Mouse (Mus musculus) forebrain, embryonic 12.5 days (tissue): Measurements from ENCODE around the gene Foxp1. TPM values are rescaled to one million over a fixed set of nuclear protein-coding genes. Genes with fewer than 3 reads are reported as not detected.

Source experiments
- ATAC-seq: fragments of 200-750 bp; cut with Nextera tagmentation; 2 replicates; pipeline ENCODE4 v1.8.0; 2017; ENCODE audit warnings: moderate TSS enrichment; ENCODE audit not compliant: low FRiP score
- H3K27ac ChIP-seq: fragments of 300-500 bp; sonication (generic); 2 replicates; pipeline ENCODE4 v1.5.1; 2016; ENCODE audit warnings: mild to moderate bottlenecking
- H3K27me3 ChIP-seq: fragments of 300-500 bp; sonication (generic); 2 replicates; pipeline ENCODE4 v1.6.1; 2016; ENCODE audit warnings: mild to moderate bottlenecking
- H3K36me3 ChIP-seq: fragments of 300-500 bp; sonication (generic); replicated peaks from 2 replicates; pipeline ENCODE4 v1.6.1; 2016; ENCODE audit warnings: mild to moderate bottlenecking
- H3K4me1 ChIP-seq: fragments of 300-500 bp; sonication (generic); 2 replicates; pipeline ENCODE4 v1.6.1; 2016
- H3K4me2 ChIP-seq: fragments of 300-500 bp; sonication (generic); 2 replicates; pipeline ENCODE4 v1.6.1; 2016; ENCODE audit warnings: mild to moderate bottlenecking, moderate library complexity
- H3K4me3 ChIP-seq: fragments of 300-500 bp; sonication (generic); replicated peaks from 2 replicates; pipeline ENCODE4 v1.5.1; 2016; ENCODE audit warnings: mild to moderate bottlenecking
- H3K9ac ChIP-seq: fragments of 300-500 bp; sonication (generic); 2 replicates; pipeline ENCODE4 v1.6.1; 2016; ENCODE audit warnings: mild to moderate bottlenecking
- H3K9me3 ChIP-seq: fragments of 300-500 bp; sonication (generic); 2 replicates; pipeline ENCODE4 v1.6.1; 2016
- WGBS: fragments of 180-500 bp; shearing (Covaris S2); methylation state at CpG from one replicate; pipeline ENCODE4 v1.1.7; 2016; 5-methylcytosine and 5-hydroxymethylcytosine counted together
- polyA plus RNA-seq: library from polyadenylated mRNA; unstranded; fragments of >200 nt; fragmentation: Nextera tagmentation; extraction: Ambion mirVana; gene quantifications from 2 replicates; pipeline ENCODE4 v1.2.1, GENCODE M21; 2016

Foxp1 gene
- polyA plus RNA-seq, 1 experiment from 2014 or later: 77.3 TPM

- no peaks in the 10 kb centered on the region for H3K9me3 ChIP-seq
- H3K27ac ChIP-seq: no peak overlapping the region
- H3K27me3 ChIP-seq: no peaks in the 10 kb centered on the region
- ATAC-seq: no peak
- no peaks in the 10 kb centered on the region for H3K36me3 ChIP-seq
- H3K4me3 ChIP-seq: no peak overlapping the region
- no peak overlapping the region for H3K4me2 ChIP-seq
- peaks cover 5% of the 10 kb centered on the region for H3K4me1 ChIP-seq
- H3K9ac ChIP-seq: no peak overlapping the region
- 86% methylated on average over 9 of the region's 9 CpGs for WGBS
These were observed 47.5 kb downstream of the Foxp1 start for GRCm38 (mm10) chr6:99475040-99475439.

- Histone ChIP-seq H3K4me2 (no peak overlapping the region), H3K27ac (no peak overlapping the region), H3K9ac (no peak overlapping the region), H3K9me3 (no peaks in the 10 kb centered on the region), H3K27me3 (no peaks in the 10 kb centered on the region), H3K4me1 (peaks cover 19% of the 10 kb centered on the region), H3K36me3 (no peaks in the 10 kb centered on the region), H3K4me3 (no peak overlapping the region)
- WGBS: 80% methylated on average over 5 of the region's 5 CpGs
- ATAC-seq: no peak
These were observed 51.6 kb downstream of the Foxp1 start for GRCm38 (mm10) chr6:99470906-99471305.

GRCm38 (mm10) chr6:99469134-99469834 is 53.2 kb downstream of the Foxp1 start:
- Histone ChIP-seq H3K9me3 (no peaks in the 10 kb centered on the region), H3K27me3 (no peaks in the 10 kb centered on the region), H3K27ac (no peak overlapping the region), H3K4me3 (no peak overlapping the region), H3K4me1 (peaks cover 26% of the 10 kb centered on the region), H3K36me3 (no peaks in the 10 kb centered on the region), H3K4me2 (no peak overlapping the region), H3K9ac (no peak overlapping the region)
- ATAC-seq: no peak
- 93% methylated on average over 12 of the region's 12 CpGs for WGBS

- no peak overlapping the region for H3K27ac ChIP-seq
- no peak overlapping the region for H3K9ac ChIP-seq
- no peak for ATAC-seq
- H3K4me1 ChIP-seq: peaks cover 33% of the 10 kb centered on the region
- no peaks in the 10 kb centered on the region for H3K27me3 ChIP-seq
- no peak overlapping the region for H3K4me2 ChIP-seq
- no peak overlapping the region for H3K4me3 ChIP-seq
- WGBS: 64% methylated on average over 3 of the region's 3 CpGs
- H3K36me3 ChIP-seq: no peaks in the 10 kb centered on the region
- no peaks in the 10 kb centered on the region for H3K9me3 ChIP-seq
These were observed 54.7 kb downstream of the Foxp1 start for GRCm38 (mm10) chr6:99467831-99468230.

- 24% methylated on average over 8 of the region's 8 CpGs for WGBS
- Histone ChIP-seq H3K4me1 (peaks cover 33% of the 10 kb centered on the region), H3K4me2 (no peak overlapping the region), H3K4me3 (no peak overlapping the region), H3K36me3 (no peaks in the 10 kb centered on the region), H3K27ac (no peak overlapping the region), H3K9me3 (no peaks in the 10 kb centered on the region), H3K9ac (no peak overlapping the region), H3K27me3 (no peaks in the 10 kb centered on the region)
- peak; percentile 60 for ATAC-seq
These were observed 55.4 kb downstream of the Foxp1 start for GRCm38 (mm10) chr6:99467109-99467508.

- ATAC-seq: no peak
- WGBS: 91% methylated on average over 8 of the region's 8 CpGs
- H3K9ac ChIP-seq: no peak overlapping the region
- H3K4me3 ChIP-seq: no peak overlapping the region
- H3K36me3 ChIP-seq: no peaks in the 10 kb centered on the region
- H3K27ac ChIP-seq: no peak overlapping the region
- peaks cover 33% of the 10 kb centered on the region for H3K4me1 ChIP-seq
- H3K9me3 ChIP-seq: no peaks in the 10 kb centered on the region
- H3K27me3 ChIP-seq: no peaks in the 10 kb centered on the region
- no peak overlapping the region for H3K4me2 ChIP-seq
These were observed 56.2 kb downstream of the Foxp1 start for GRCm38 (mm10) chr6:99466354-99466753.

GRCm38 (mm10) chr6:99464449-99464848 is 58.1 kb downstream of the Foxp1 start:
- H3K4me3 ChIP-seq: no peak overlapping the region

GRCm38 (mm10) chr6:99463906-99464305 is 58.6 kb downstream of the Foxp1 start:
- Histone ChIP-seq H3K4me3 (no peak overlapping the region), H3K27ac (0 out of 2 replicates have a peak overlapping the region, but pooled peaks have one; percentile 1), H3K27me3 (no peaks in the 10 kb centered on the region), H3K36me3 (no peaks in the 10 kb centered on the region), H3K9me3 (no peaks in the 10 kb centered on the region), H3K4me2 (no peak overlapping the region), H3K9ac (no peak overlapping the region), H3K4me1 (peaks cover 23% of the 10 kb centered on the region)
- WGBS: 86% methylated on average over 7 of the region's 7 CpGs
- no peak for ATAC-seq

More at GRCm38 (mm10) chr6:99464449-99464848, 58.1 kb downstream of the Foxp1 start:
- 74% methylated on average over 4 of the region's 4 CpGs for WGBS
- ATAC-seq: 0 out of 2 replicates have a peak, but pooled peaks have one; percentile 27
- Histone ChIP-seq H3K36me3 (no peaks in the 10 kb centered on the region), H3K27me3 (no peaks in the 10 kb centered on the region), H3K9me3 (no peaks in the 10 kb centered on the region), H3K27ac (no peak overlapping the region), H3K4me1 (peaks cover 23% of the 10 kb centered on the region), H3K4me2 (no peak overlapping the region), H3K9ac (no peak overlapping the region)

GRCm38 (mm10) chr6:99458775-99459174 is 63.7 kb downstream of the Foxp1 start:
- WGBS: 90% methylated on average over 4 of the region's 4 CpGs
- no peak for ATAC-seq

GRCm38 (mm10) chr6:99453763-99454520 is 68.6 kb downstream of the Foxp1 start:
- no peaks in the 10 kb centered on the region for H3K27me3 ChIP-seq
- no peaks in the 10 kb centered on the region for H3K9me3 ChIP-seq
- no peak overlapping the region for H3K27ac ChIP-seq
- WGBS: 92% methylated on average over 7 of the region's 7 CpGs
- H3K36me3 ChIP-seq: peaks cover 4% of the 10 kb centered on the region; the same call in 1 of the 2 replicates
- H3K4me2 ChIP-seq: no peak overlapping the region
- H3K4me3 ChIP-seq: no peak overlapping the region
- H3K9ac ChIP-seq: no peak overlapping the region
- peaks cover 15% of the 10 kb centered on the region for H3K4me1 ChIP-seq
- no peak for ATAC-seq

More at GRCm38 (mm10) chr6:99458775-99459174, 63.7 kb downstream of the Foxp1 start:
- H3K4me3 ChIP-seq: no peak overlapping the region
- H3K27ac ChIP-seq: no peak overlapping the region
- H3K9me3 ChIP-seq: no peaks in the 10 kb centered on the region
- H3K36me3 ChIP-seq: peaks cover 4% of the 10 kb centered on the region; the same call in 1 of the 2 replicates
- H3K9ac ChIP-seq: no peak overlapping the region
- H3K4me1 ChIP-seq: peaks cover 6% of the 10 kb centered on the region; the same call in 1 of the 2 replicates
- no peak overlapping the region for H3K4me2 ChIP-seq
- H3K27me3 ChIP-seq: no peaks in the 10 kb centered on the region

GRCm38 (mm10) chr6:99452638-99453185 is 69.8 kb downstream of the Foxp1 start:
- H3K9me3 ChIP-seq: no peaks in the 10 kb centered on the region
- peaks cover 15% of the 10 kb centered on the region for H3K4me1 ChIP-seq
- ATAC-seq: no peak
- H3K4me3 ChIP-seq: no peak overlapping the region
- H3K27me3 ChIP-seq: no peaks in the 10 kb centered on the region
- H3K36me3 ChIP-seq: peaks cover 4% of the 10 kb centered on the region; the same call in 1 of the 2 replicates
- WGBS: 74% methylated on average over 2 of the region's 2 CpGs
- H3K27ac ChIP-seq: no peak overlapping the region
- H3K4me2 ChIP-seq: no peak overlapping the region
- H3K9ac ChIP-seq: no peak overlapping the region

- 50% methylated on average over 11 of the region's 11 CpGs for WGBS
- Histone ChIP-seq H3K27ac (no peak overlapping the region), H3K4me2 (no peak overlapping the region), H3K36me3 (peaks cover 4% of the 10 kb centered on the region; the same call in 1 of the 2 replicates), H3K4me1 (peaks cover 15% of the 10 kb centered on the region), H3K4me3 (no peak overlapping the region), H3K27me3 (no peaks in the 10 kb centered on the region), H3K9ac (no peak overlapping the region), H3K9me3 (no peaks in the 10 kb centered on the region)
- ATAC-seq: no peak
These were observed 71.0 kb downstream of the Foxp1 start for GRCm38 (mm10) chr6:99451479-99451878.
